Mouse (Mus musculus): ENCODE data around the gene Aqp5. TPM values are rescaled to one million over a fixed set of nuclear protein-coding genes. Genes with fewer than 3 reads are reported as not detected.

Gene Aqp5
- polyA plus RNA-seq, 1 experiment, result not detected

- peaks cover 16% of the 10 kb centered on the region for H3K4me1 ChIP-seq (ENCODE audit: control insufficient read depth)
- H3K36me3 ChIP-seq (ENCODE audit: control insufficient read depth), result no peaks in the 10 kb centered on the region
- H3K27me3 ChIP-seq (ENCODE audit: control insufficient read depth), result peaks cover 83% of the 10 kb centered on the region
- TF ChIP-seq GATA1 (IDR thresholded peaks at IDR 0.05; ENCODE audit: low read length), result no peak
- no peak for TF ChIP-seq TAL1 (IDR thresholded peaks at IDR 0.05; ENCODE audit: low read length)
- no peaks in the 10 kb centered on the region for H3K9me3 ChIP-seq (ENCODE audit: control insufficient read depth, low read length)
- no peak overlapping the region for H3K4me3 ChIP-seq (replicated peaks)
These were observed 11.7 kb downstream of the Aqp5 start for GRCm38 (mm10) chr15:99602206-99602820.

- Histone ChIP-seq H3K4me1 (ENCODE audit: control insufficient read depth) (peaks cover 21% of the 10 kb centered on the region), H3K4me3 (replicated peaks) (no peak overlapping the region), H3K36me3 (ENCODE audit: control insufficient read depth) (no peaks in the 10 kb centered on the region), H3K9me3 (ENCODE audit: control insufficient read depth, low read length) (no peaks in the 10 kb centered on the region), H3K27me3 (ENCODE audit: control insufficient read depth) (peaks cover 83% of the 10 kb centered on the region)
- TF ChIP-seq GATA1 (IDR thresholded peaks at IDR 0.05; ENCODE audit: low read length) (no peak), TAL1 (IDR thresholded peaks at IDR 0.05; ENCODE audit: low read length) (no peak)
These were observed 12.6 kb downstream of the Aqp5 start for GRCm38 (mm10) chr15:99603216-99603615.

GRCm38 (mm10) chr15:99605595-99605994, 15.0 kb downstream of the Aqp5 start:
- no peaks in the 10 kb centered on the region for H3K9me3 ChIP-seq (ENCODE audit: control insufficient read depth, low read length)
- TF ChIP-seq GATA1 (IDR thresholded peaks at IDR 0.05; ENCODE audit: low read length) (no peak), TAL1 (IDR thresholded peaks at IDR 0.05; ENCODE audit: low read length) (no peak)
- H3K36me3 ChIP-seq (ENCODE audit: control insufficient read depth), result no peaks in the 10 kb centered on the region
- peaks cover 21% of the 10 kb centered on the region for H3K4me1 ChIP-seq (ENCODE audit: control insufficient read depth)
- H3K27me3 ChIP-seq (ENCODE audit: control insufficient read depth), result peaks cover 79% of the 10 kb centered on the region
- no peak overlapping the region for H3K4me3 ChIP-seq (replicated peaks)

DNA sequence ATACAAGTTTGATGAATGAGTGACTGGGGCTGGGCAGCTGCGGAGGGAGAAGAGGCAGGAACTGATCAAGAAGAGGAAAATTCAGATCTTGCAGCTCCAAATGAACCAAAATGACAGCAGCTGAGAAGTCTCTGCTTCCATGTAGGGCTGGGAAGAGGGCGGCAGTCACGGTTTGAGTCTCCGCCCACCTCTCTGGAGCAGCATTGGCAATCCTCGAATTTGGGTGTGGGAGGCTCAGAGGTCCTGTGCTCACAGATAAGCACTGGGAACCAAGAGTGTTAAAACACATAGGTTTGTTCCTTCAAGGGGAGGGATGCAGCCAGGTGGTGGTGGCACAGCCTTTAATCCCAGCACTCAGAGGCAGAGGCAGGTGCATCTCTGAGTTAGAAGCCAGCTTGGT, 15.9 kb downstream of the Aqp5 start:
- Histone ChIP-seq H3K9me3 (ENCODE audit: control insufficient read depth, low read length) (no peaks in the 10 kb centered on the region), H3K4me3 (replicated peaks) (no peak overlapping the region), H3K27me3 (ENCODE audit: control insufficient read depth) (peaks cover 79% of the 10 kb centered on the region), H3K36me3 (ENCODE audit: control insufficient read depth) (no peaks in the 10 kb centered on the region), H3K4me1 (ENCODE audit: control insufficient read depth) (peaks cover 21% of the 10 kb centered on the region)
- TF ChIP-seq GATA1 (IDR thresholded peaks at IDR 0.05; ENCODE audit: low read length) (no peak), TAL1 (IDR thresholded peaks at IDR 0.05; ENCODE audit: low read length) (no peak)

- H3K4me3 ChIP-seq (replicated peaks), result no peak overlapping the region
- H3K9me3 ChIP-seq (ENCODE audit: control insufficient read depth, low read length), result peaks cover 3% of the 10 kb centered on the region
- no peaks in the 10 kb centered on the region for H3K36me3 ChIP-seq (ENCODE audit: control insufficient read depth)
- TF ChIP-seq GATA1 (IDR thresholded peaks at IDR 0.05; ENCODE audit: low read length), result no peak
- no peak for TF ChIP-seq TAL1 (IDR thresholded peaks at IDR 0.05; ENCODE audit: low read length)
- peaks cover 21% of the 10 kb centered on the region for H3K4me1 ChIP-seq (ENCODE audit: control insufficient read depth)
- H3K27me3 ChIP-seq (ENCODE audit: control insufficient read depth), result peaks cover 79% of the 10 kb centered on the region
These were observed 17.0 kb downstream of the Aqp5 start for GRCm38 (mm10) chr15:99607388-99608113.

GRCm38 (mm10) chr15:99608382-99609125, 18.0 kb downstream of the Aqp5 start:
- no peak for TF ChIP-seq GATA1 (IDR thresholded peaks at IDR 0.05; ENCODE audit: low read length)
- TF ChIP-seq TAL1 (IDR thresholded peaks at IDR 0.05; ENCODE audit: low read length), result no peak
- H3K36me3 ChIP-seq (ENCODE audit: control insufficient read depth), result no peaks in the 10 kb centered on the region
- H3K9me3 ChIP-seq (ENCODE audit: control insufficient read depth, low read length), result peaks cover 4% of the 10 kb centered on the region
- H3K4me3 ChIP-seq (replicated peaks), result no peak overlapping the region
- peaks cover 21% of the 10 kb centered on the region for H3K4me1 ChIP-seq (ENCODE audit: control insufficient read depth)
- peaks cover 71% of the 10 kb centered on the region for H3K27me3 ChIP-seq (ENCODE audit: control insufficient read depth)

GRCm38 (mm10) chr15:99611563-99611962, 21.0 kb downstream of the Aqp5 start:
- Histone ChIP-seq H3K4me3 (replicated peaks) (no peak overlapping the region), H3K4me1 (ENCODE audit: control insufficient read depth) (peaks cover 13% of the 10 kb centered on the region), H3K27me3 (ENCODE audit: control insufficient read depth) (peaks cover 70% of the 10 kb centered on the region), H3K36me3 (ENCODE audit: control insufficient read depth) (no peaks in the 10 kb centered on the region), H3K9me3 (ENCODE audit: control insufficient read depth, low read length) (peaks cover 4% of the 10 kb centered on the region)
- no peak for TF ChIP-seq TAL1 (IDR thresholded peaks at IDR 0.05; ENCODE audit: low read length)
- no peak for TF ChIP-seq GATA1 (IDR thresholded peaks at IDR 0.05; ENCODE audit: low read length)

DNA sequence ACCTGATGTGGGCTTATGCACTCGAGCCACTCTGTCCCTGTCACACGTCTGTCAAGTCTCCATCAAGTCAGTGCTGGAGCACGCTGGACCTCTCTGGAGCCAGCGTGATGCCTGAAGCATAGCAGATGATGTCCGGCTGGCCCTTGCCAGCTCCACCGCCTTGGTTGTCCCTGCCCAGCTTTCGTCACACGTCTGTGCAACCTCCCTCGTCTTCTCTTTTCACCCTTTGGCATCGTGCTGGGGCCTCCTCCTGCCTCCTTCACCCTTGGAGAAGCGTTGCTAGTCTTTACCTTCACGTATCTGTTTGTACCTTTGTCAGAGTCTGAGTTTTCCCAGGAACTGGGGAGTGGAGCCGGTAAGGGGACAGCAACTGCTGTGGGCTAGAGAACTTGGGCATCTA, 23.7 kb downstream of the Aqp5 start:
- Histone ChIP-seq H3K27me3 (ENCODE audit: control insufficient read depth) (peaks cover 49% of the 10 kb centered on the region), H3K9me3 (ENCODE audit: control insufficient read depth, low read length) (peaks cover 4% of the 10 kb centered on the region), H3K36me3 (ENCODE audit: control insufficient read depth) (peaks cover 13% of the 10 kb centered on the region), H3K4me1 (ENCODE audit: control insufficient read depth) (no peaks in the 10 kb centered on the region; the same call in 1 of the 2 replicates), H3K4me3 (replicated peaks) (no peak overlapping the region)
- TF ChIP-seq GATA1 (IDR thresholded peaks at IDR 0.05; ENCODE audit: low read length) (no peak), TAL1 (IDR thresholded peaks at IDR 0.05; ENCODE audit: low read length) (no peak)

- H3K4me3 ChIP-seq (replicated peaks), result no peak overlapping the region
- TF ChIP-seq GATA1 (IDR thresholded peaks at IDR 0.05; ENCODE audit: low read length), result no peak
- no peak for TF ChIP-seq TAL1 (IDR thresholded peaks at IDR 0.05; ENCODE audit: low read length)
- H3K27me3 ChIP-seq (ENCODE audit: control insufficient read depth), result peaks cover 47% of the 10 kb centered on the region
- no peaks in the 10 kb centered on the region; the same call in 1 of the 2 replicates for H3K4me1 ChIP-seq (ENCODE audit: control insufficient read depth)
- H3K9me3 ChIP-seq (ENCODE audit: control insufficient read depth, low read length), result peaks cover 4% of the 10 kb centered on the region
- peaks cover 18% of the 10 kb centered on the region for H3K36me3 ChIP-seq (ENCODE audit: control insufficient read depth)
These were observed 24.2 kb downstream of the Aqp5 start for GRCm38 (mm10) chr15:99614753-99615152.

Data from erythroblast, embryonic 14.5 days (primary cell).